Mouse (Mus musculus): Measurements from ENCODE around the gene Rnf220. TPM values are rescaled to one million over a fixed set of nuclear protein-coding genes. Genes with fewer than 3 reads are reported as not detected.

Rnf220 gene
- total and polyA plus RNA-seq, 2 experiments from 2014 or later, result 122 to 192 TPM

DNA sequence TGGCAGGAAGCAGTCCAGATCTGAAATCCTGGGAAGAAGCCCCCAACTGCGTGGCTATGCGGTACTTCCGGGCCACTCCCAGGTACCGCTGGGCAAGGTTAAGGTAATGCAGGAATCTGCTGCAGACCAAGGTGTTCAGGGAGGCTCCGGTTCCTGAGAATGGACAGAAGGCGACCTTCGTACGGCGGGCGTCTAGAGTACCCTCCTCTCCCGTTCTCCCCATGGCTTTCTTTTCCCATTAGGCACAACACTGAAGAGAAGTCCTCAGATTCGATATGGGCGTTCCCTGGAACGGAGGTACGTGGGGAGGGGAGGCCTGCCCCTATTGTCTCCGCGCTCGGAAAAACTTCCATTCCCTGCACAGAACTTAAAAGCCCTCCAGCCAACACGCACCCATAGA is 129.5 kb downstream of the Rnf220 start:
- Histone ChIP-seq H3K4me3 (ENCODE audit: low read depth, low read length) (no peak overlapping the region), H3K9ac (replicated peaks; ENCODE audit: low read length, poor library complexity, severe bottlenecking) (no peak overlapping the region), H3K27ac (ENCODE audit: low read depth, low read length) (no peak overlapping the region), H3K4me1 (ENCODE audit: insufficient read depth, low read length) (no peaks in the 10 kb centered on the region), H3K27me3 (ENCODE audit: insufficient read depth, low read length) (peaks cover 29% of the 10 kb centered on the region), H3K36me3 (ENCODE audit: insufficient read depth, low read length) (no peaks in the 10 kb centered on the region), H3K9me3 (ENCODE audit: low read length) (no peaks in the 10 kb centered on the region), H3K4me2 (ENCODE audit: low read depth, low read length, poor library complexity, severe bottlenecking) (no peak overlapping the region)
- no peak for DNase-seq (ENCODE audit: low spot score)
- TF ChIP-seq CTCF (IDR thresholded peaks at IDR 0.05), result no peak
- 74% methylated on average over 19 of the region's 19 CpGs for WGBS
- no peak for ATAC-seq (ENCODE audit: low FRiP score)

- Histone ChIP-seq H3K9ac (replicated peaks; ENCODE audit: low read length, poor library complexity, severe bottlenecking) (no peak overlapping the region), H3K27ac (ENCODE audit: low read depth, low read length) (no peak overlapping the region), H3K4me1 (ENCODE audit: insufficient read depth, low read length) (peaks cover 3% of the 10 kb centered on the region; the same call in 1 of the 2 replicates), H3K4me3 (ENCODE audit: low read depth, low read length) (no peak overlapping the region), H3K36me3 (ENCODE audit: insufficient read depth, low read length) (no peaks in the 10 kb centered on the region), H3K4me2 (ENCODE audit: low read depth, low read length, poor library complexity, severe bottlenecking) (no peak overlapping the region), H3K9me3 (ENCODE audit: low read length) (no peaks in the 10 kb centered on the region), H3K27me3 (ENCODE audit: insufficient read depth, low read length) (peaks cover 25% of the 10 kb centered on the region)
- DNase-seq (ENCODE audit: low spot score) (no peak), ATAC-seq (ENCODE audit: low FRiP score) (no peak)
- 9% methylated on average over 5 of the region's 5 CpGs for WGBS
- TF ChIP-seq CTCF (IDR thresholded peaks at IDR 0.05), result no peak
Observed at GRCm38 (mm10) chr4:117362085-117362484, 134.8 kb downstream of the Rnf220 start.

- TF ChIP-seq CTCF (IDR thresholded peaks at IDR 0.05), result no peak
- no peak overlapping the region for H3K4me2 ChIP-seq (ENCODE audit: low read depth, low read length, poor library complexity, severe bottlenecking)
- ATAC-seq (ENCODE audit: low FRiP score), result no peak
- no peak overlapping the region for H3K27ac ChIP-seq (ENCODE audit: low read depth, low read length)
- no peak for DNase-seq (ENCODE audit: low spot score)
- 12% methylated on average over 7 of the region's 7 CpGs for WGBS
- no peak overlapping the region for H3K9ac ChIP-seq (replicated peaks; ENCODE audit: low read length, poor library complexity, severe bottlenecking)
- no peaks in the 10 kb centered on the region for H3K36me3 ChIP-seq (ENCODE audit: insufficient read depth, low read length)
- H3K9me3 ChIP-seq (ENCODE audit: low read length), result no peaks in the 10 kb centered on the region
- H3K27me3 ChIP-seq (ENCODE audit: insufficient read depth, low read length), result peaks cover 31% of the 10 kb centered on the region
- H3K4me3 ChIP-seq (ENCODE audit: low read depth, low read length), result no peak overlapping the region
- peaks cover 3% of the 10 kb centered on the region; the same call in 1 of the 2 replicates for H3K4me1 ChIP-seq (ENCODE audit: insufficient read depth, low read length)
Observed at GRCm38 (mm10) chr4:117361558-117361873, 135.3 kb downstream of the Rnf220 start.

DNA sequence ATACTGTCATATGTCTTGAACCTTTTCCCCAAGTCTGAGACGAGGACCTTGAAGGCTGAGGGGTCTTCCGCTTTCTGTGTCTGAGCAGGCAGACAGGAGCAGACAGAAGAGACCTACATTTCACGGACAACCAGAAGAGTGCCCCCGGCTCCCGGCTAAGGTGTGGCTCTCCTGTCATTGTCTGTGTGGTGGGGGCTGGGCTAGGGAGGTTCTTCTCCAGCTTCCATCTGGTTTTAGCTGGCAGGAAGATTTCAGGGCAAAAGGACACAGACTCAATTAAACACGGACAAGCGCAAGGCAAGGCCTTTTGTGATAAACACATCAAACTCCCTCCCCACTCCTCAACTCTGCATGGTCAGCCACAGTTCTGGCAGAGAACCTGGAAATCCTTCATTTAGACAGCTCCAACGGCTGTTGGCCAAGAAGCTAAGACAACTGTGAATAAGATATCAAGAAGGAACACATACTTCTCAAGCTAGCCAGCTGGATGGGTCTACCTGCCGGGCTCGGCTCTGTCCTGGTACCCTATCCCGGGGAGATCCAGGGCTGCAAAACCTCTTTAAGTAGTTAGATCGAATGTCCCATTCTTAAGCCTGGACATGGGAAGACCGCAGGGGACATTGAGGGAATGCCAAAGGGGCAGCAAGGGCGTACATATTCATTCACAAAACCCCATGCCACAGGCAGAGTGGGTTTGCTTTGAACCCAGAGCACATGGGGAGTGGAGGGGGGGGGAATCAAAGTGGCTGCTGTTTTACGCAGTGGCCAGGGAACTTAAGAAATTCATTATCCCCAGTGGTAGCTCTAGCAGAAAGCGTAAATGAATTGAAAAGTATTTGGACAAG is 135.9 kb downstream of the Rnf220 start:
- DNase-seq (ENCODE audit: low spot score) (peak; percentile 74), ATAC-seq (ENCODE audit: low FRiP score) (no peak; the same call in 1 of the 2 replicates)
- Histone ChIP-seq H3K4me3 (ENCODE audit: low read depth, low read length) (no peak overlapping the region), H3K9ac (replicated peaks; ENCODE audit: low read length, poor library complexity, severe bottlenecking) (no peak overlapping the region), H3K4me2 (ENCODE audit: low read depth, low read length, poor library complexity, severe bottlenecking) (no peak overlapping the region), H3K27me3 (ENCODE audit: insufficient read depth, low read length) (peaks cover 35% of the 10 kb centered on the region), H3K27ac (ENCODE audit: low read depth, low read length) (no peak overlapping the region), H3K9me3 (ENCODE audit: low read length) (no peaks in the 10 kb centered on the region), H3K36me3 (ENCODE audit: insufficient read depth, low read length) (no peaks in the 10 kb centered on the region), H3K4me1 (ENCODE audit: insufficient read depth, low read length) (peaks cover 3% of the 10 kb centered on the region; the same call in 1 of the 2 replicates)
- TF ChIP-seq CTCF (IDR thresholded peaks at IDR 0.05), result no peak
- 28% methylated on average over 16 of the region's 16 CpGs for WGBS

DNA sequence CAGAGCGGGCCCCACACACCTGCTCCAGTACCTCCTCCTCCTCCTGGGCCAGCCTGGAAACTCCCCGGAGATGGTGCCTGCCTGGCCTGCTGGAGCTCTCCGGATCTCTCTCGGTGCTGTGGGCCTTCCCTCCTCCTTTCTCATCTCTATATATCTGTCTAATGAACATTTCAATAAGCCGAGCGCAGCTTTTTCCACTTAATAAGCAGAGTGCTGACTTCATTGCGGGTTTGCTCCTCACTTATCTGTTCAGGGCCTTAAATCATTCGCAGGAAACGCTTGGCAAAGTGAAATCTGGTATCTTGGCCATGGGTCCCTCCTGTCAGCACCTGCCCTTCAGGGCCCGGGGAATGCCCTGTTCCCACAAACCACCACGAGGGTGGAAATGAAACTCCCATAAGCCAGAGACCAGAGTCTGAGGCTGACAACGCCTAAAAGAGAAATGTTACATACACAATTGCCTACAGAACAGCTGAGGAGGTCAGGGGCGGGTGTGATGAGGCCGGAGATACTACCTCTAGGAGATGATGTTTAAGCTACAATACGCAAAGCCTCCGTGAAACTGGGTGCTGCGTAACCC is 137.0 kb downstream of the Rnf220 start:
- Histone ChIP-seq H3K36me3 (ENCODE audit: insufficient read depth, low read length) (no peaks in the 10 kb centered on the region), H3K27ac (ENCODE audit: low read depth, low read length) (no peak overlapping the region), H3K4me1 (ENCODE audit: insufficient read depth, low read length) (peaks cover 3% of the 10 kb centered on the region; the same call in 1 of the 2 replicates), H3K9ac (replicated peaks; ENCODE audit: low read length, poor library complexity, severe bottlenecking) (no peak overlapping the region), H3K9me3 (ENCODE audit: low read length) (no peaks in the 10 kb centered on the region), H3K27me3 (ENCODE audit: insufficient read depth, low read length) (peaks cover 43% of the 10 kb centered on the region), H3K4me3 (ENCODE audit: low read depth, low read length) (no peak overlapping the region), H3K4me2 (ENCODE audit: low read depth, low read length, poor library complexity, severe bottlenecking) (no peak overlapping the region)
- ATAC-seq (ENCODE audit: low FRiP score) (no peak), DNase-seq (ENCODE audit: low spot score) (no peak)
- no peak for TF ChIP-seq CTCF (IDR thresholded peaks at IDR 0.05)
- 76% methylated on average over 17 of the region's 17 CpGs for WGBS

DNA sequence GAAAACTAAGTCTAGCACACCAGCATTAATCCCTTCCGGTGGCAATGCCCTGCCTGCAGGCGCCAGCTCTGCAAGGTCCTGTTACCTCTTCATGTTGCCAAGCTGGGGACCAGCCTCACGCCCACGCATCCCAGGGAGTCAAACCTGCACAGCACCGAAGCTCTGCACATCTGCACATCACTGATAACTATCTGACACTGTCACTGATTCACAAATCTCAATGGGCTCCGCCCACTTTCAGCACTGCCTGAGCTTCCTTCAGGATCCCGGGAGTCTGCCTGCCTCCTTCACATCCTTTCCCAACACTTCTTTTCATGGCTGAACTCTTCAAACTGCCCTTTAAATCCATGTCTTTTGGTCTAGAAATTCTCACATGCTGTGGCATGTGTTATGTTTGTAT is 138.9 kb downstream of the Rnf220 start:
- Histone ChIP-seq H3K27ac (ENCODE audit: low read depth, low read length) (no peak overlapping the region), H3K4me3 (ENCODE audit: low read depth, low read length) (no peak overlapping the region), H3K4me2 (ENCODE audit: low read depth, low read length, poor library complexity, severe bottlenecking) (no peak overlapping the region), H3K9ac (replicated peaks; ENCODE audit: low read length, poor library complexity, severe bottlenecking) (no peak overlapping the region), H3K36me3 (ENCODE audit: insufficient read depth, low read length) (no peaks in the 10 kb centered on the region), H3K4me1 (ENCODE audit: insufficient read depth, low read length) (peaks cover 3% of the 10 kb centered on the region; the same call in 1 of the 2 replicates), H3K9me3 (ENCODE audit: low read length) (no peaks in the 10 kb centered on the region), H3K27me3 (ENCODE audit: insufficient read depth, low read length) (peaks cover 32% of the 10 kb centered on the region)
- 58% methylated on average over 7 of the region's 7 CpGs for WGBS
- no peak for TF ChIP-seq CTCF (IDR thresholded peaks at IDR 0.05)
- DNase-seq (ENCODE audit: low spot score), result no peak
- ATAC-seq (ENCODE audit: low FRiP score), result no peak

All from midbrain, postnatal 0 days (tissue).